Mouse (Mus musculus): ENCODE measurements around the gene Zfp26. TPM values are rescaled to one million over a fixed set of nuclear protein-coding genes. Genes with fewer than 3 reads are reported as not detected.

The Zfp26 gene
- polyA plus RNA-seq, 1 experiment, result 10.7 TPM

Other genes with a start within 250 kb of the Zfp26 start
- gene Olfr871, start 248.0 kb downstream of the Zfp26 start, polyA plus RNA-seq (2012; rRNA removed), result not detected in 2 replicates
- gene Olfr872, start 223.0 kb downstream of the Zfp26 start, polyA plus RNA-seq (2012; rRNA removed), result not detected in 2 replicates
- gene Olfr39, start 177.8 kb downstream of the Zfp26 start, polyA plus RNA-seq (2012; rRNA removed), result not detected in 2 replicates
- not detected in 2 replicates for gene Olfr873, start 161.6 kb downstream of the Zfp26 start, polyA plus RNA-seq (2012; rRNA removed)
- gene Olfr18, start 124.1 kb downstream of the Zfp26 start, polyA plus RNA-seq (2012; rRNA removed), result 0.12 and 0.19 TPM in 2 replicates
- gene Zfp560, start 75.0 kb downstream of the Zfp26 start, polyA plus RNA-seq (2012; rRNA removed), result 20.2 and 20.9 TPM in 2 replicates
- gene Zfp426, start 32.6 kb upstream of the Zfp26 start, polyA plus RNA-seq (2012; rRNA removed), result 17.3 and 20.1 TPM in 2 replicates
- gene Zfp266, start 61.3 kb upstream of the Zfp26 start, polyA plus RNA-seq (2012; rRNA removed), result 21.9 and 22.1 TPM in 2 replicates
- gene Zfp846, start 121.1 kb upstream of the Zfp26 start, polyA plus RNA-seq (2012; rRNA removed), result 13.4 and 15.2 TPM in 2 replicates
- 497 and 499 TPM in 2 replicates for gene Ubl5, start 182.7 kb upstream of the Zfp26 start, polyA plus RNA-seq (2012; rRNA removed)
- 29.3 and 29.9 TPM in 2 replicates for gene Fbxl12, start 184.6 kb upstream of the Zfp26 start, polyA plus RNA-seq (2012; rRNA removed)
- gene Pin1, start 191.9 kb upstream of the Zfp26 start, polyA plus RNA-seq (2012; rRNA removed), result 38.9 and 42.4 TPM in 2 replicates